In the genomic region with DNA sequence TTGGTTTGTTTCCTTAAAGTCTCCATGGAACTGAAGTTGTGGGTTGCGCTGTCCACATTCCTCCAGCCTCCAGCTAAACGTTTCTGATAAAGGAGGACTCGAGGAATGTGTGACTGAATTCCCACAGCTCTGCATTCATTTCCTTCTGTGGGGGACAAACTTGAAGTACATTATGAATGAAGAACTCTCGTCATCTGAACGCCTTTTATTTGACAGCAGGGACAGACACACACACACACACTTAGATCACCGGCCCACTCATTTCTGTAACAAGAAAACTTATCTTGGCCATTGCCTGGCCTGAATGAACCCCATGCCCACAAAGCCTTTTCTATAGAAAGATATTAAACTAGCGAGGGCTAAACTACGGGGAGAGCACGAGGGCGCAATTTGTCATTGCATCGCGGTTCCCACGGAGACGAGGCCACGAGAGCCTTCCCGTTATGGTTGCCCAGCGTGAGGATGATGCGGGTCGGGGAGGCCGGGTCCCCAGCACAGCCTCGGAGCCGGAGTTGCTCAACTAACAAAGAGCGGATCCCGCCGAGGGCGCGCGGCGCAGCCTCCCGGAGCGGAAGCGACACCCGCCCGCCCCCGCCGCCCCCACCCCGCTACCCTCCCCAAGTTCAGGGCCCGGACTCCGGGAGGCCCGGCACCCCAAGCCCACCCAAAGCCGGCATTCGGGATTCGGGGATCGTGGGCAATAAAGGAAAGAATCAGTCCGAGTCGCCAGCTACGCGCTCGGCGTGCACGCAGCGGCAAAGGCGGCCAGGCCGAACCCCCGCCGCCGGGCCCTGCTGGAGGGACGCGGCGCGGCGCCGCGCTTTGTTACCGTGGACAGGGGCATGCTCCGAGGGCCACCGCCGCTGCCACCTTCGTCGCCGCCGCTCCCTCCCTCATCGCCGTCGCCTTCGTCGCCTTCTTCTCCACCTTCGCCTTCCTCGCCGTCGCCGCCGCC, we compare ENCODE assay signal across 8 mouse cellular contexts. TPM values are rescaled to one million over a fixed set of nuclear protein-coding genes. Genes with fewer than 3 reads are reported as not detected.
DNase-seq lines count a peak whose midpoint lies in the region; ATAC-seq and TF ChIP-seq lines count a peak whose summit lies in the region.

No protein-coding gene starts in this region.

- peak overlapping the region; percentile 99 for H3K4me3 ChIP-seq in intestine, embryonic 16.5 days (ENCODE audit: low read length)
- peak overlapping the region; percentile 96 for H3K4me3 ChIP-seq in liver, embryonic 15.5 days (replicated peaks)
- peak overlapping the region; percentile 99 for H3K4me3 ChIP-seq in neural tube, embryonic 11.5 days (ENCODE audit: low read depth, low read length)
- peak overlapping the region; percentile 98 for H3K4me3 ChIP-seq in testis, adult 2 months (ENCODE audit: control insufficient read depth, low read depth, low read length)

- peak overlapping the region; percentile 99 for H3K9ac ChIP-seq in intestine, embryonic 16.5 days (ENCODE audit: low read depth, low read length)
- peak overlapping the region; percentile 98 for H3K9ac ChIP-seq in liver, embryonic 15.5 days
- H3K9ac ChIP-seq in neural tube, embryonic 11.5 days (ENCODE audit: low read length): peak overlapping the region; percentile 99

- H3K27me3 ChIP-seq in intestine, embryonic 16.5 days (replicated peaks; ENCODE audit: control insufficient read depth, insufficient read depth, low read length): no peaks in the 10 kb centered on the region
- no peaks in the 10 kb centered on the region for H3K27me3 ChIP-seq in liver, embryonic 15.5 days
- no peaks in the 10 kb centered on the region for H3K27me3 ChIP-seq in neural tube, embryonic 11.5 days (ENCODE audit: control insufficient read depth, insufficient read depth, low read length)
- H3K27me3 ChIP-seq in testis, adult 2 months (ENCODE audit: control insufficient read depth, insufficient read depth, low read length): no peaks in the 10 kb centered on the region

- H3K9me3 ChIP-seq in intestine, embryonic 16.5 days (ENCODE audit: control insufficient read depth, low read length): no peaks in the 10 kb centered on the region
- no peaks in the 10 kb centered on the region for H3K9me3 ChIP-seq in liver, embryonic 15.5 days (replicated peaks)
- H3K9me3 ChIP-seq in neural tube, embryonic 11.5 days (ENCODE audit: control insufficient read depth, low read length): no peaks in the 10 kb centered on the region

- peak; percentile 57 for DNase-seq in 3134 (ENCODE audit: extremely low read depth, insufficient read length, low spot score)
- DNase-seq in T-cell, adult 2 months (ENCODE audit: low spot score): peak; percentile 57
- peak; percentile 61 for DNase-seq in neural tube, embryonic 11.5 days (ENCODE audit: low spot score)

- no peak for TF ChIP-seq CTCF in testis, adult 2 months (IDR thresholded peaks at IDR 0.05; ENCODE audit: control insufficient read depth, insufficient read depth, insufficient replicate concordance, low read depth, low read length)

- TF ChIP-seq POLR2A in testis, adult 2 months (IDR thresholded peaks at IDR 0.05; ENCODE audit: control insufficient read depth, low read depth, low read length): no peak; the same call in 1 of the 2 replicates

- peaks cover 11% of the 10 kb centered on the region for H3K4me1 ChIP-seq in intestine, embryonic 16.5 days (ENCODE audit: control insufficient read depth, insufficient read depth, low read length)
- H3K4me1 ChIP-seq in liver, embryonic 15.5 days (replicated peaks): peaks cover 49% of the 10 kb centered on the region
- peaks cover 7% of the 10 kb centered on the region; the same call in 1 of the 2 replicates for H3K4me1 ChIP-seq in neural tube, embryonic 11.5 days (ENCODE audit: control insufficient read depth, insufficient read depth, low read length)
- H3K4me1 ChIP-seq in testis, adult 2 months (ENCODE audit: control insufficient read depth, insufficient read depth, low read length): peaks cover 6% of the 10 kb centered on the region

- peak; percentile 31; the same call in 1 of the 2 replicates for ATAC-seq in common myeloid progenitor, adult 5-6 weeks (replicated peaks; ENCODE audit: low read depth, poor library complexity, severe bottlenecking)
- ATAC-seq in granulocyte monocyte progenitor cell, adult 5-6 weeks (replicated peaks; ENCODE audit: poor library complexity, severe bottlenecking): peak; percentile 53
- peak; percentile 10; the same call in 1 of the 2 replicates for ATAC-seq in intestine, embryonic 16.5 days
- no peak for ATAC-seq in liver, embryonic 15.5 days (ENCODE audit: insufficient read depth)
- ATAC-seq in neural tube, embryonic 11.5 days (ENCODE audit: insufficient read depth, low FRiP score, low TSS enrichment): peak; percentile 18

- WGBS in intestine, embryonic 16.5 days: under 1% methylated on average over 77 of the region's 83 CpGs
- 1% methylated on average over 73 of the region's 83 CpGs for WGBS in liver, embryonic 15.5 days (ENCODE audit: insufficient replicate concordance)
- WGBS in neural tube, embryonic 11.5 days: under 1% methylated on average over 61 of the region's 83 CpGs

- H3K4me2 ChIP-seq in intestine, embryonic 16.5 days (ENCODE audit: low read depth, low read length): peak overlapping the region; percentile 60
- peak overlapping the region; percentile 82 for H3K4me2 ChIP-seq in liver, embryonic 15.5 days
- H3K4me2 ChIP-seq in neural tube, embryonic 11.5 days (ENCODE audit: low read depth): peak overlapping the region; percentile 84

- H3K36me3 ChIP-seq in intestine, embryonic 16.5 days (ENCODE audit: control insufficient read depth, insufficient read depth, low read length): no peaks in the 10 kb centered on the region
- H3K36me3 ChIP-seq in liver, embryonic 15.5 days (replicated peaks): 0 out of 2 replicates have a peak, but pooled peaks cover 7% of the 10 kb centered on the region
- no peaks in the 10 kb centered on the region for H3K36me3 ChIP-seq in neural tube, embryonic 11.5 days (ENCODE audit: control insufficient read depth, insufficient read depth, low read length)
- H3K36me3 ChIP-seq in testis, adult 2 months (ENCODE audit: control insufficient read depth, insufficient read depth, low read length): no peaks in the 10 kb centered on the region; the same call in 1 of the 2 replicates

- H3K27ac ChIP-seq in intestine, embryonic 16.5 days (ENCODE audit: low read length): peak overlapping the region; percentile 99
- peak overlapping the region; percentile 97 for H3K27ac ChIP-seq in liver, embryonic 15.5 days (replicated peaks)
- H3K27ac ChIP-seq in neural tube, embryonic 11.5 days (ENCODE audit: low read depth, low read length): peak overlapping the region; percentile 100
- H3K27ac ChIP-seq in testis, adult 2 months (ENCODE audit: control insufficient read depth, insufficient read depth, low read depth, low read length): peak overlapping the region; percentile 100

RNA-seq across cellular contexts. Expression of a gene that starts 1.0 kb away (rescaled TPM):
- total RNA-seq in common myeloid progenitor, adult 5-6 weeks (2017): 49.3 and 53.9 TPM in 2 replicates
- total RNA-seq in granulocyte monocyte progenitor cell, adult 5-6 weeks (2014; fragmentation: Nextera tagmentation): 66.9 and 88.2 TPM in 2 replicates
- 61.4 and 71.8 TPM in 2 replicates for total RNA-seq in granulocyte monocyte progenitor cell, adult 5-6 weeks (2017)
- 34.8 and 37.3 TPM in 2 replicates for polyA plus RNA-seq in intestine, embryonic 16.5 days (2015; fragmentation: Nextera tagmentation; extraction: Ambion mirVana)
- 21.8 and 22.7 TPM in 2 replicates for polyA plus RNA-seq in liver, embryonic 15.5 days (2015; fragmentation: Nextera tagmentation; extraction: Ambion mirVana)
- 117 and 131 TPM in 2 replicates for polyA plus RNA-seq in neural tube, embryonic 11.5 days (2014; fragmentation: Nextera tagmentation; extraction: Ambion mirVana)
- 44.0 and 52.0 TPM in 2 replicates for polyA plus RNA-seq in testis, adult 2 months (2012; rRNA removed)
